Comparison of ENCODE assay signal across 9 mouse cellular contexts in genomic region chr2:120977926-120978692, GRCm38 (mm10). TPM values are rescaled to one million over a fixed set of nuclear protein-coding genes. Genes with fewer than 3 reads are reported as not detected.
DNase-seq lines count a peak whose midpoint lies in the region; ATAC-seq and TF ChIP-seq lines count a peak whose summit lies in the region.
"Had no signal": no experiment of that assay in that cellular context is flagged by ENCODE, and none has a peak within 500 bp of the region (broad histone marks: within the 10 kb centered on the region; RNA-seq: fewer than 3 reads in every experiment).

No protein-coding gene starts in this region.

- H3K27ac ChIP-seq in heart, embryonic 10.5 days: peak overlapping the region; percentile 89; the same call in 1 of the 2 replicates
- no peak overlapping the region; the same call in 1 of the 2 replicates for H3K27ac ChIP-seq in forebrain, embryonic 16.5 days (ENCODE audit: low read length)
- no peak overlapping the region for H3K27ac ChIP-seq in macrophage

- no peaks in the 10 kb centered on the region for H3K36me3 ChIP-seq in heart, embryonic 10.5 days
- H3K36me3 ChIP-seq in C2C12 (ENCODE audit: control insufficient read depth, insufficient read depth) (no peaks in the 10 kb centered on the region), macrophage (ENCODE audit: inconsistent target) (no peaks in the 10 kb centered on the region)
- no peaks in the 10 kb centered on the region for H3K36me3 ChIP-seq in forebrain, embryonic 16.5 days (ENCODE audit: control insufficient read depth, insufficient read depth)

- intact Hi-C loops in heart, postnatal 25 days (cut with DNase I): no loop called here

- peak overlapping the region; percentile 77 for H3K4me3 ChIP-seq in heart, embryonic 10.5 days
- H3K4me3 ChIP-seq in C2C12 (ENCODE audit: insufficient read depth, poor library complexity, severe bottlenecking) (peak overlapping the region; percentile 45), macrophage (ENCODE audit: inconsistent target) (peak overlapping the region; percentile 27)
- H3K4me3 ChIP-seq in forebrain, embryonic 16.5 days (replicated peaks; ENCODE audit: low read length): peak overlapping the region; percentile 85

- H3K79me3 ChIP-seq in C2C12 (ENCODE audit: low read depth): no peaks in the 10 kb centered on the region

- H3K79me2 ChIP-seq in C2C12 (ENCODE audit: control insufficient read depth, insufficient read depth): peaks cover 6% of the 10 kb centered on the region
- no peaks in the 10 kb centered on the region for H3K79me2 ChIP-seq in macrophage (ENCODE audit: inconsistent target)

- no peaks in the 10 kb centered on the region for H3K27me3 ChIP-seq in heart, embryonic 10.5 days (ENCODE audit: insufficient read depth, poor library complexity, severe bottlenecking)
- no peaks in the 10 kb centered on the region for H3K27me3 ChIP-seq in C2C12 (ENCODE audit: control insufficient read depth, insufficient read depth, insufficient read length)
- no peaks in the 10 kb centered on the region for H3K27me3 ChIP-seq in forebrain, embryonic 16.5 days (replicated peaks; ENCODE audit: control insufficient read depth, insufficient read depth, low read length)
- H3K27me3 ChIP-seq: Patski had no signal

- no peaks in the 10 kb centered on the region for H3K4me1 ChIP-seq in heart, embryonic 10.5 days
- peaks cover 7% of the 10 kb centered on the region for H3K4me1 ChIP-seq in forebrain, embryonic 16.5 days (replicated peaks; ENCODE audit: control insufficient read depth, insufficient read depth, low read length)

- ATAC-seq in forebrain, embryonic 16.5 days: peak; percentile 35; the same call in 1 of the 2 replicates

- peak overlapping the region; percentile 96 for H3K9ac ChIP-seq in forebrain, embryonic 16.5 days (replicated peaks; ENCODE audit: low read depth, low read length)

- TF ChIP-seq CTCF in C2C12 (IDR thresholded peaks at IDR 0.05; ENCODE audit: control insufficient read depth, insufficient read depth, insufficient read length): no peak

- no peak for DNase-seq in heart, embryonic 10.5 days (ENCODE audit: low spot score)
- DNase-seq in heart, postnatal 25 days (ENCODE audit: low spot score): no peak
- no peak for DNase-seq in retina, postnatal 1 day
- DNase-seq in adrenal gland, adult 2 months: no peak
- DNase-seq in kidney, adult 18-20 months: no peak

- 79% methylated on average over 8 of the region's 8 CpGs for WGBS in heart, embryonic 10.5 days
- 78% methylated on average over 8 of the region's 8 CpGs for WGBS in forebrain, embryonic 16.5 days
- WGBS in macrophage (ENCODE audit: missing documents): 93% methylated on average over 8 of the region's 8 CpGs

- no peak overlapping the region for H3ac ChIP-seq in C2C12 (ENCODE audit: control insufficient read depth, insufficient read length, low read depth)

- no peaks in the 10 kb centered on the region for H3K9me3 ChIP-seq in heart, embryonic 10.5 days
- H3K9me3 ChIP-seq in forebrain, embryonic 16.5 days (ENCODE audit: control insufficient read depth, low read length): no peaks in the 10 kb centered on the region

- H3K4me2 ChIP-seq in forebrain, embryonic 16.5 days (ENCODE audit: low read length): peak overlapping the region; percentile 91

TF ChIP-seq in C2C12, 6 proteins besides CTCF, POLR2A, EP300 and RAD21:
- TF ChIP-seq CEBPB (IDR thresholded peaks at IDR 0.05; ENCODE audit: low read depth) (peak; percentile 61), FOSL1 (IDR thresholded peaks at IDR 0.05; ENCODE audit: insufficient read depth, low read length, poor library complexity, severe bottlenecking) (no peak)

RNA-seq across cellular contexts. Expression of gene Tmem62, which starts 1.3 kb away (rescaled TPM):
- polyA plus RNA-seq in heart, embryonic 10.5 days (2016; fragmentation: Nextera tagmentation; extraction: Ambion mirVana): 3.3 and 3.4 TPM in 2 replicates
- total RNA-seq in heart, postnatal 25 days (2021): 1 to 10 TPM; 3.5 to 4.9 TPM
- polyA plus RNA-seq in C2C12 (2012; fragmentation: generic; extraction: Trizol) (4.9 TPM), macrophage (2018) (9.6 to 11.4 TPM (median 10.7 TPM) in 3 replicates)
- 8.5 and 10.4 TPM in 2 replicates for polyA plus RNA-seq in forebrain, embryonic 16.5 days (2015; fragmentation: Nextera tagmentation; extraction: Ambion mirVana)
- total RNA-seq in macrophage (2018; cell fraction: chromatin; rRNA removed): 10 to 100 TPM in 16 of 26 experiments, 1 to 10 TPM in 10; 2.0 to 72.9 (median 15.9) TPM
- 10 to 100 TPM in 7 of 26 experiments, 1 to 10 TPM in 19; 5.2 to 15.1 (median 8.4) TPM for total RNA-seq in macrophage (2018; cell fraction: cytosol; rRNA removed)
- 10 to 100 TPM in 16 of 26 experiments, 1 to 10 TPM in 10; 2.4 to 22.7 (median 10.5) TPM for total RNA-seq in macrophage (2018; cell fraction: nucleus; rRNA removed)
- 10 to 100 TPM; 11.9 to 28.5 TPM for total RNA-seq in adrenal gland, adult 2 months (2021)
- polyA plus RNA-seq in adrenal gland, adult 2 months (2012; rRNA removed): 9.2 and 13.4 TPM in 2 replicates

RNA-seq across cellular contexts. Expression of gene Ubr1, which starts 7.6 kb away (rescaled TPM):
- 22.6 and 22.7 TPM in 2 replicates for polyA plus RNA-seq in heart, embryonic 10.5 days (2016; fragmentation: Nextera tagmentation; extraction: Ambion mirVana)
- total RNA-seq in heart, postnatal 25 days (2021): 10 to 100 TPM; 21.6 to 22.1 TPM
- polyA plus RNA-seq in C2C12 (2012; fragmentation: generic; extraction: Trizol): 5.6 TPM
- polyA plus RNA-seq in forebrain, embryonic 16.5 days (2015; fragmentation: Nextera tagmentation; extraction: Ambion mirVana): 39.1 and 42.3 TPM in 2 replicates
- 10 to 100 TPM; 19.4 to 90.0 (median 62.6) TPM for total RNA-seq in macrophage (2018; cell fraction: chromatin; rRNA removed)
- 10 to 100 TPM in 9 of 26 experiments, 1 to 10 TPM in 17; 4.6 to 13.0 (median 9.0) TPM for total RNA-seq in macrophage (2018; cell fraction: cytosol; rRNA removed)
- total RNA-seq in macrophage (2018; cell fraction: nucleus; rRNA removed): 10 to 100 TPM; 11.8 to 49.6 (median 25.7) TPM
- 5.4 to 7.0 TPM (median 7.0 TPM) in 3 replicates for polyA plus RNA-seq in macrophage (2018)
- 10 to 100 TPM; 31.5 to 32.8 TPM for total RNA-seq in adrenal gland, adult 2 months (2021)
- polyA plus RNA-seq in adrenal gland, adult 2 months (2012; rRNA removed): 23.7 and 30.3 TPM in 2 replicates

RNA-seq across cellular contexts. Expression of gene Ccndbp1, which starts 30.1 kb away (rescaled TPM):
- polyA plus RNA-seq in heart, embryonic 10.5 days (2016; fragmentation: Nextera tagmentation; extraction: Ambion mirVana): 33.3 and 35.3 TPM in 2 replicates
- 10 to 100 TPM; 27.9 to 33.7 TPM for total RNA-seq in heart, postnatal 25 days (2021)
- polyA plus RNA-seq in C2C12 (2012; fragmentation: generic; extraction: Trizol) (21.1 TPM), macrophage (2018) (34.5 to 42.7 TPM (median 39.1 TPM) in 3 replicates)
- 79.1 and 79.3 TPM in 2 replicates for polyA plus RNA-seq in forebrain, embryonic 16.5 days (2015; fragmentation: Nextera tagmentation; extraction: Ambion mirVana)
- total RNA-seq in macrophage (2018; cell fraction: chromatin; rRNA removed): 10 to 100 TPM in 24 of 26 experiments, 1 to 10 TPM in 2; 8.6 to 58.5 (median 36.3) TPM
- total RNA-seq in macrophage (2018; cell fraction: cytosol; rRNA removed): 10 to 100 TPM; 28.4 to 41.1 (median 32.7) TPM
- 10 to 100 TPM in 25 of 26 experiments, 1 to 10 TPM in 1; 9.5 to 53.5 (median 24.8) TPM for total RNA-seq in macrophage (2018; cell fraction: nucleus; rRNA removed)
- total RNA-seq in adrenal gland, adult 2 months (2021): 10 to 100 TPM; 43.7 to 44.8 TPM
- 9.7 and 13.7 TPM in 2 replicates for polyA plus RNA-seq in adrenal gland, adult 2 months (2012; rRNA removed)

RNA-seq across cellular contexts. Expression of gene Epb42, which starts 58.8 kb away (rescaled TPM):
- 19.1 and 21.1 TPM in 2 replicates for polyA plus RNA-seq in heart, embryonic 10.5 days (2016; fragmentation: Nextera tagmentation; extraction: Ambion mirVana)
- under 1 TPM; 0.21 to 0.95 TPM for total RNA-seq in heart, postnatal 25 days (2021)
- polyA plus RNA-seq in C2C12 (2012; fragmentation: generic; extraction: Trizol): not detected
- polyA plus RNA-seq in forebrain, embryonic 16.5 days (2015; fragmentation: Nextera tagmentation; extraction: Ambion mirVana): 0.09 and 0.23 TPM in 2 replicates
- total RNA-seq in macrophage (2018; cell fraction: chromatin; rRNA removed): not detected
- not detected for total RNA-seq in macrophage (2018; cell fraction: cytosol; rRNA removed)
- total RNA-seq in macrophage (2018; cell fraction: nucleus; rRNA removed): not detected
- polyA plus RNA-seq in macrophage (2018): not detected in 3 replicates
- total RNA-seq in adrenal gland, adult 2 months (2021): under 1 TPM in 1 of 2 experiments, not detected in 1; 0.17 TPM
- not detected in 2 replicates for polyA plus RNA-seq in adrenal gland, adult 2 months (2012; rRNA removed)
- polyA plus RNA-seq: Patski had no signal

Comparison
In these comparisons a context has a peak if more than half of its experiments do, and no peak if none do; other contexts are left out.
1. H3K4me3 ChIP-seq: peak in every context shown above with its lines; median percentile 85 in forebrain, embryonic 16.5 days; 77 in heart, embryonic 10.5 days; 45 in C2C12; 27 in macrophage.